Mouse (Mus musculus) C2C12 (cell line): ENCODE results near the gene Fate1.

ENCODE experiments used
- CEBPB ChIP-seq: IDR thresholded peaks from one replicate; pipeline ENCODE4 v1.6.1; 2011; ENCODE audit warnings: low read depth, mild to moderate bottlenecking, control low read depth, moderate library complexity
- CTCF ChIP-seq: IDR thresholded peaks from one replicate; pipeline ENCODE4 v1.5.1; 2011; ENCODE audit not compliant: control insufficient read depth, insufficient read depth, insufficient read length
- MAX ChIP-seq: IDR thresholded peaks from one replicate; pipeline ENCODE4 v1.6.1; 2011; ENCODE audit warnings: mild to moderate bottlenecking, control low read depth
- USF1 ChIP-seq: IDR thresholded peaks from one replicate; pipeline ENCODE4 v1.6.1; 2011; ENCODE audit warnings: low read depth, mild to moderate bottlenecking, control low read depth, moderate library complexity

DNA sequence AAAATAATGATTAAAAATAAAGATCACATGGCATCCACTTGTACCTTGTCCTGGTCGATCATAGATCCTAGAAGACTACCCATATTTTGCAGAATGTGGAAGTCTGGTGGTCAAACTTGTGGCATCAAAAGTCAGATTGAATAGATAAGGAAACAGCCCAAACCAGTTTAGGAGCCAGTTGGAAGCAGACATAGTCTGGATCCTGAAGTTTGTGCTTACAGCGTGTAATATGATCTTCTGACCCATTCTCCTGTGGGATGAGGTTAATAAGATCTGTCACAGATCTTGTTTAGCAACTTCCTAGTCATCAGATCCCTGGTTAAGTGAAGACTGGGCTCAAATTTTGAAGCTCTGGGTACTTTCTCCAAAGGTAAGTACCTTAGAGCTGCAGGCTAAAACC is at the start of gene Fate1:
- TF ChIP-seq CTCF (no peak), CEBPB (no peak), MAX (no peak), USF1 (no peak)
